Mouse (Mus musculus) limb, embryonic 10.5 days (tissue): ENCODE results near the gene Pax5. TPM values are rescaled to one million over a fixed set of nuclear protein-coding genes. Genes with fewer than 3 reads are reported as not detected.

Experiments
- DNase-seq: peaks from one replicate; pipeline ENCODE4 v3.0.0-alpha.2; 2017; ENCODE audit warnings: low spot score
- H3K27ac ChIP-seq: fragments of 300-500 bp; sonication (generic); 2 replicates; pipeline ENCODE4 v1.5.1; 2016; ENCODE audit warnings: mild to moderate bottlenecking
- H3K27me3 ChIP-seq: fragments of 300-500 bp; sonication (generic); 2 replicates; pipeline ENCODE4 v1.6.1; 2016; ENCODE audit warnings: low read depth, mild to moderate bottlenecking; ENCODE audit not compliant: poor library complexity, severe bottlenecking
- H3K36me3 ChIP-seq: fragments of 300-500 bp; sonication (generic); 2 replicates; pipeline ENCODE4 v1.6.1; 2016; ENCODE audit warnings: mild to moderate bottlenecking, moderate library complexity
- H3K4me1 ChIP-seq: fragments of 300-500 bp; sonication (generic); 2 replicates; pipeline ENCODE4 v1.6.1; 2016
- H3K4me3 ChIP-seq: fragments of 300-500 bp; sonication (generic); 2 replicates; pipeline ENCODE4 v1.5.1; 2016; ENCODE audit warnings: mild to moderate bottlenecking, moderate library complexity
- H3K9me3 ChIP-seq: fragments of 300-500 bp; sonication (generic); replicated peaks from 2 replicates; pipeline ENCODE4 v1.6.1; 2016; ENCODE audit warnings: mild to moderate bottlenecking
- WGBS: fragments of 180-500 bp; shearing (Covaris S2); methylation state at CpG from one replicate; pipeline ENCODE4 v1.1.7; 2016; 5-methylcytosine and 5-hydroxymethylcytosine counted together
- polyA plus RNA-seq: library from polyadenylated mRNA; unstranded; fragments of >200 nt; fragmentation: Nextera tagmentation; extraction: Ambion mirVana; gene quantifications from 2 replicates; pipeline ENCODE4 v1.2.1, GENCODE M21; 2016

Pax5 gene
- polyA plus RNA-seq, 1 experiment from 2014 or later: 0.35 TPM

DNA sequence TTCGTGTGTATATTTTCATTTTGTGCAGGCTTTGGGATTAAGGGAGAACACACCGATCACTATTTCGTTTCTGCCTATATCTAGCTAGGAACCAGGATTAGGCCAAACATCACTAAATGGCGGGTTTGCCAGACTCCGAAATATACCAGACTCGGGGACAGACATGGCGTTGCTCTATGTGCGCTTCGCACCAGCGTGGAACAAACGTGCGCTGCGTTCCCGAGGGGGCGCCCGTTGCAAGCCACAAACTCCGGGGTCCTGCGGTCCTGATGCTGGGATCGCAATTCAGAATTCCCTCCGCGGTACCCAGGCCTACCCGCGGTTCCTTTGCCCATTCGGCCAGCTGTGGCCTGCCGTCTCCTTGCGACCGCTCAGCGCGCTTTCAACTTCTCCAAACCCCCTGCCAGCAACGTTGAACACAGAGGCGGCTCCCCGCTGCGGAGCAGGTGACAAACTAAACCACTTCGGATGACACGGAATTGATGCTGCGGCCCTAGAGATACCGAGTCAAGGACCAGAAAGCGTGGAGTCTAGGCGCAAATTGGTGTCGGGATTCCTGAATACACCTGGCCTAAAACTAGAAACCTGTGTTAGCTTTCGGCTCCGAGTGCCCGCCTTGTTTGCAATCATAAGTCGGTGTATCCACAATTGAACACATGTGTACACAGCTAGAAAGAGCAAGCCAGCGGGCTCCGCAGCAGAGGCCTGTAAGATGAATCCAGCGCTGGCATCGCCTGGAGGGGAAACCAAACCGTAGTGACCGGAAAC is 2.7 kb upstream of the Pax5 start:
- peak overlapping the region; percentile 35 for H3K4me3 ChIP-seq
- DNase-seq: peak; percentile 70
- H3K4me1 ChIP-seq: peaks cover 33% of the 10 kb centered on the region
- WGBS: under 1% methylated on average over 50 of the region's 50 CpGs
- H3K27ac ChIP-seq: no peak overlapping the region
- peaks cover 99% of the 10 kb centered on the region for H3K27me3 ChIP-seq
- H3K36me3 ChIP-seq: no peaks in the 10 kb centered on the region
- no peaks in the 10 kb centered on the region for H3K9me3 ChIP-seq

DNA sequence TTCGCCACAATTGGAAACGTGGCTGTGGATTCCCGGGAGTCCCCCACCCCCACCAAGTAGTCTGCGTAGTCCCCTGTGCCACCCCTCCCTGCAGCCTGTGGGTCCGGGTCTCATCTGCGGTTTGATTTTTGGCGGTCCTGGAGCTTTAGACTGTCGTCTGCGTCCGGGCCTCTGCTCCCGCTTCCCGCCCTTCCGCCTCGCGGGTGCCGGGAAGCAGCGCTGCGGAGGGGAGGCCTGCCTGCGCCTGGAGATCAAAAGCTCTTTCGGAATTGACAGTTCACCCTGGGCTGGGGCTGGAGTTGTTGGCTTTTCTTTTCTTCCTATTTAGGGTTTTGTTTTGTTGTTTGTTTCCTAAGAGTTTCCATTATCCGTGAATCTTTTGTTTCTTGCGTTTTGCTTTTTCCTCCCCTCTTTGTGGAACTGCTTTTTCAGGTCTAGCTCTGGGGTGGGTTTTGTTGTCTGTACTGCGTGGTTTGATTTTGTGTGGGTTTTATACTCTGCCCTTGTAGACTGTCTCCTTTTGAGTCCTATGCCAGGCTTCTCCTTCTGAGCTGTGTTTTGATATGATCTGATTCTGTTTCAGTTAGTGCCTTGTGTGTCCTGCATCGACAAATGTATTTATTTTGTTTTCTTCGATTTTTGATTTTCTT is 1.9 kb upstream of the Pax5 start:
- Histone ChIP-seq H3K36me3 (no peaks in the 10 kb centered on the region), H3K27ac (no peak overlapping the region; the same call in 1 of the 2 replicates), H3K9me3 (no peaks in the 10 kb centered on the region), H3K4me3 (peak overlapping the region; percentile 43), H3K4me1 (peaks cover 33% of the 10 kb centered on the region), H3K27me3 (peaks cover 99% of the 10 kb centered on the region)
- 1% methylated on average over 25 of the region's 25 CpGs for WGBS
- peak; percentile 74 for DNase-seq

DNA sequence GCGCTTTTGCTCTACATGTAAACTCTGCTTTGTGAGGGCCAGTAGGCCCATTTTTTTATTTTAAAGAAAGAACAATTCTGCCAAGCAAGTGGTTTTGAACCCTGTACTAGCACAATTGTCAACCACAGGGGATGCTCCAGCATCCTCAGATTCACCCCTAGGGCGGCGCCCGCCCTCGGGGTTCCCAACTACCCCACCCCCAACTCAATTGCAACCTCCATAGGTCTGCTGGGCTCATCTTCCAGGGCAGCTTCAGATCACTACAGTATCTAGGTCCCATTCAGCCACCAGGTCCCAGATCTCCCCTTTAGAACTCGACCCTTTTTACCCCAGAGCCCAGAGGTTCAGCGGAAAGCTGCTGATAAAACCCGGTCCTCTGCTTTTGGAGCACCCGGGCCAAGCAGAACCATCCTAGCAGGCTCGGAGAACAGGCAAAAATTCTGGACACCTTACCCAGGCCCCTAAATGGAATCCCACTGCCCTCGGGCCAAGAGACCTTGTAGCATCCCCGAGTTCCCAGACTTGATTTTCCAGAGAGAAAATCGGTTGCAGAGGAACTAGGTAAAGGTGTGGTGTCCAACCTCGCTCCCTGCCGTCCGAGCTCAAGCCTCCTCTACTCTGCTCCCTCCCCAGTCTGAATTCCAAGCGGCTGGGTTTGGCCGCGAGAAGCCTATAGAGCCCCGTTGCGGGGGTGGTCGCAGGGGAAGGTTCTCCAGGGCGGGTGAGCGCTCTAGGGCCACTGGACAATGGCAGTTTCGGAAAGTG is 1.0 kb upstream of the Pax5 start:
- Histone ChIP-seq H3K4me1 (peaks cover 33% of the 10 kb centered on the region), H3K4me3 (peak overlapping the region; percentile 43), H3K36me3 (no peaks in the 10 kb centered on the region), H3K27ac (no peak overlapping the region), H3K27me3 (peaks cover 99% of the 10 kb centered on the region), H3K9me3 (no peaks in the 10 kb centered on the region)
- WGBS: 1% methylated on average over 25 of the region's 25 CpGs
- DNase-seq: peak; percentile 61

DNA sequence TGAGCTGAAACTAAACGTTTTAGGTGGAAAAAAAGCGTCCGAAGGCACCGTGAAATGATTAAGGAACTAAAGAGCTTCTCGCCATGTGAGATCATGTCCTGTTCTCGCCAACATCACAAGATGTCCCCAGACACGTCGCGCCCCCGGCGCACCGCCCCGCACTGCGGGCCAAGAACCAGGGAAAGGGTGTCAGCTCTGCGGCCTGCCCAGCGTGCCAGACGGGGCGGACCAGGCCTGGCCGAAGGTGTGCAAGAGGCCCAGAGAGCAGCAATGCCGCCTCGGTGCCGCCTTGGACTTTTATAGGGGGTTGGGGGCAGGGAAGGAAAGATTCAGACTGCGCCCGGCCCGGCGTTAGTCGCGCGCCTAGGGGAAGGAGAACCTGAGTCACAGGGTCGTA is 412 bp upstream of the Pax5 start:
- Histone ChIP-seq H3K27ac (no peak overlapping the region), H3K9me3 (no peaks in the 10 kb centered on the region), H3K4me3 (0 out of 2 replicates have a peak overlapping the region, but pooled peaks have one; percentile 23), H3K36me3 (no peaks in the 10 kb centered on the region), H3K27me3 (peaks cover 100% of the 10 kb centered on the region), H3K4me1 (peaks cover 33% of the 10 kb centered on the region)
- peak; percentile 57 for DNase-seq
- 0% methylated on average over 30 of the region's 30 CpGs for WGBS

DNA sequence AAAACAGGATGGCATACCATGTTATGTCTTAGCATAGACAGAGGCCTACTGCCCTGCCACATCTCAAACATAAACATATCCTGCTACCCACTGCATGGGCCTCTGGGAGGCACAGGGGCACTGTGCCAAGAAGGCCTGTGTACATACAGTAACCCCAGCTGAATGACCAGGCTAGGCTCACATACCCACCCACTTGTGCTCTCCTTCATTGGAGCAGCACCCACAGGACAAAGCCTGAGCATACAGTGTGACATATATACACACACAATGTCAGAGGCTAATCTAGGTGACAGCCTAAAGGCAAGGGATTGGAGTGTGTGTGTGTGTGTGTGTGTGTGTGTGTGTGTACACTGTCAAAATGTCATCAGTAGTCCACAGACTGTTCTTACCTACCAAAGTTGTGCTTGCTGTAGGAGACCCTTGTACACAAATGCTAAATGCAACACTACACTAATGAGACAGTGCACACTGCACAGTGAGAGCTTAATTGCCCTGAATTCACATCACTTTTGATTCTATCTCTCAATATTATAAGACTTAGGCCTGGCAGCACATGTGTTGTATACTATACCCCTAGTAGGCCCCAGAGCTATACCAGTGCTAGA is 1.1 kb downstream of the Pax5 start:
- no peak overlapping the region for H3K4me3 ChIP-seq
- peaks cover 34% of the 10 kb centered on the region for H3K4me1 ChIP-seq
- no peak overlapping the region for H3K27ac ChIP-seq

DNA sequence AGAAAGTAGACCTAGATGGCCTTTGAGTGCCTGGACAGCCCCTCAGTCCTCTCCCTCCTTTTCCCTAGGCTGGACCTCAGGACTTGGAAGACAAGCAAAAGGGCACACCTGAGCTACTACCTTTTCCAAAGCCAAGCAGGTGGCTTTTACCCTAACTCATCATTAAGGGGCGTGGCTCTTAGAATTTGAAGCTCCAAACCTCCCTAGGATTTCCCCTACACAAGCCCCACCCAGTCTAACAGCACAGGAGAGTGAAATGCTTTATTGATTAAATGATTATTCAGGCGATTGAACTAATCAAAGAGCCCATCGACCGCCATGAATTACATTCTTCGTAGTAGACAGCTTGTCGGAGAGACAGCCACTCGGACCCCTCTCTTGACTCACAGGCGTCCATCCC is 2.0 kb downstream of the Pax5 start:
- H3K4me1 ChIP-seq: peaks cover 34% of the 10 kb centered on the region
- no peak overlapping the region for H3K4me3 ChIP-seq
- no peak overlapping the region for H3K27ac ChIP-seq
- no peaks in the 10 kb centered on the region for H3K36me3 ChIP-seq
- DNase-seq: no peak
- WGBS: 42% methylated on average over 8 of the region's 8 CpGs
- H3K27me3 ChIP-seq: peaks cover 100% of the 10 kb centered on the region
- H3K9me3 ChIP-seq: no peaks in the 10 kb centered on the region

More for the DNA sequence above, 1.1 kb downstream of the Pax5 start:
- Histone ChIP-seq H3K27me3 (peaks cover 100% of the 10 kb centered on the region), H3K36me3 (no peaks in the 10 kb centered on the region), H3K9me3 (no peaks in the 10 kb centered on the region)
- DNase-seq: no peak

DNA sequence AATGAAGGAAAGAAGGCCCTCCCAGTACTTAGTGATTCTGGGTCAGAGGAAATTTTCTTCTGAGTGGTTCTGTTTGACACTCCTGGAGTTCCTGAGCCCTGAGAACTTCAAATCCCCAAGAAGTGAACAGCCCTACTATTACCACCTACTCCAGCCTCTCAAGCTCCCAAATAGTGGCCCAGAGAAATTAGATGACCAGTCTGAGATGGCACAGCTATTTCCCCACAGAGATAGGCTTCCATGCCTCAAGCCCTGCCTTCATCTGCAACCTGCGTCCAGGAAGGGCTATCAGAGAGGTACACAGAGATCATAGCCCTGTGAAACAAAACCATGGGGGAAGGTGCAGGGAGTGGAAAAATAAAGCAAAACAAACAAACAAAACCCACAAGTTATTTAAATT is 3.4 kb downstream of the Pax5 start:
- H3K4me3 ChIP-seq: no peak overlapping the region
- no peaks in the 10 kb centered on the region for H3K36me3 ChIP-seq
- peaks cover 29% of the 10 kb centered on the region for H3K4me1 ChIP-seq
- WGBS: 27% methylated on average over 1 of the region's 1 CpGs
- no peak for DNase-seq
- H3K9me3 ChIP-seq: no peaks in the 10 kb centered on the region
- no peak overlapping the region for H3K27ac ChIP-seq
- peaks cover 100% of the 10 kb centered on the region for H3K27me3 ChIP-seq

DNA sequence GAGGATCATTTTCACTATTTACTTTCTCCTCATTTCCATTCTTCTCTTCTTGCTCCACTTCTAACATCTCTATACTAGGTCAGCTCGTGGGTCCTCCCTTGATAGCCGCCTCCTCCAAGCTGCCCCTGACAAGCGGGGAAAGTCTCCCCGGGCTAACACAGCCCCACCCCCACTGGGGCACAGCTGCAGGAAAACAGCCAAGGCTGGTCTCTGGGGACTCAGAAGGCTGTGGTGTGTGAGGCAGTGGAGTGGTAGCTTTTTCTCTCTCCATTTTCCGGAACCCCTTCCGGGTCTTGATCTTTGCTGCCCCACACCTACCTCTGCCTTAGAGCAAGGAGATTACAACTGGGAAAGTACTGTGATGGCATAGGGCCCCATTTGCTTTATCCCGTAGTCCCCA is 4.3 kb downstream of the Pax5 start:
- Histone ChIP-seq H3K27ac (no peak overlapping the region), H3K4me3 (no peak overlapping the region), H3K36me3 (no peaks in the 10 kb centered on the region), H3K9me3 (no peaks in the 10 kb centered on the region), H3K4me1 (peaks cover 23% of the 10 kb centered on the region), H3K27me3 (peaks cover 100% of the 10 kb centered on the region)
- 6% methylated on average over 7 of the region's 7 CpGs for WGBS
- DNase-seq: no peak

DNA sequence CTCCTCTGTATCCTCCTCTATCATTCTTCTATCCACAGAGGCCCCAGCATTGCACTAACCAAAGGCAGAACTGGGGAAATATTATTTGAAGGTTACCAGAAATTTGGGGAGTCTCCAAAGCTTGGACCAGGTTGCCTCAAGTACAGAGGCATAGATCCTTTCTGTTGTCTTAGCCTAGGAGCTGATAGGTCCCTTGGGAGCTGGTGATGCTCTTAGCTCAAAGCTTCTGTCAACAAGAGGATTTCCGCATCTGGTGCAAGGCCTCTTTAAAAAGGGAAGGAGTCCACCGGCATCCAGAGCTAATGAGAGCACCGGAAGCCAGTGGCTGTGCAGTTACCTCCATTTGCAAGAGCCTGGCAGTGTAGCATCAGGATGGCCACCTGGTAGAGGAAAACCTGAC is 5.1 kb downstream of the Pax5 start:
- no peaks in the 10 kb centered on the region for H3K36me3 ChIP-seq
- DNase-seq: no peak
- no peak overlapping the region for H3K27ac ChIP-seq
- WGBS: 5% methylated on average over 3 of the region's 3 CpGs
- no peaks in the 10 kb centered on the region for H3K9me3 ChIP-seq
- no peak overlapping the region for H3K4me3 ChIP-seq
- peaks cover 19% of the 10 kb centered on the region for H3K4me1 ChIP-seq
- H3K27me3 ChIP-seq: peaks cover 100% of the 10 kb centered on the region

DNA sequence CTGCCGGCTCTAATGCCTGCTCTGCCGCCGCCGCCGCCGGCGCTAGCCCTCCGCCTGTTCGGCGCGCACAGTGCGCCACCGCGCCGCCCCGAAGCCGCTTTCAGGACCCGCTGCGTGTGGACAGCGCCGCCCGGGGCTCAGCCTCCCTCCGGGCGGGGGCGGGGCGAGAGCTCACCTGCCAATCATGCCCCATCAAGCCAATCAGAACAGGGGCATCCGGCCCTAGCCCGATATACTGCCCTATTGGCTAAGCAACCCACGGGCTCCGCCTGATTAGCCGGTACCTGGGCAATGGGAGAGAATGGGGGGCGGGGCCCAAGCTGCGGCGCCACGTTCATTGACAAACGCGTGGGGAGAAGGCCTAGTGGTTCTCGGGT is 5.9 kb downstream of the Pax5 start:
- no peak overlapping the region for H3K27ac ChIP-seq
- H3K27me3 ChIP-seq: peaks cover 100% of the 10 kb centered on the region
- peaks cover 19% of the 10 kb centered on the region for H3K4me1 ChIP-seq
- no peaks in the 10 kb centered on the region for H3K9me3 ChIP-seq
- DNase-seq: peak; percentile 99
- no peaks in the 10 kb centered on the region for H3K36me3 ChIP-seq
- WGBS: under 1% methylated on average over 38 of the region's 38 CpGs
- peak overlapping the region; percentile 50 for H3K4me3 ChIP-seq

DNA sequence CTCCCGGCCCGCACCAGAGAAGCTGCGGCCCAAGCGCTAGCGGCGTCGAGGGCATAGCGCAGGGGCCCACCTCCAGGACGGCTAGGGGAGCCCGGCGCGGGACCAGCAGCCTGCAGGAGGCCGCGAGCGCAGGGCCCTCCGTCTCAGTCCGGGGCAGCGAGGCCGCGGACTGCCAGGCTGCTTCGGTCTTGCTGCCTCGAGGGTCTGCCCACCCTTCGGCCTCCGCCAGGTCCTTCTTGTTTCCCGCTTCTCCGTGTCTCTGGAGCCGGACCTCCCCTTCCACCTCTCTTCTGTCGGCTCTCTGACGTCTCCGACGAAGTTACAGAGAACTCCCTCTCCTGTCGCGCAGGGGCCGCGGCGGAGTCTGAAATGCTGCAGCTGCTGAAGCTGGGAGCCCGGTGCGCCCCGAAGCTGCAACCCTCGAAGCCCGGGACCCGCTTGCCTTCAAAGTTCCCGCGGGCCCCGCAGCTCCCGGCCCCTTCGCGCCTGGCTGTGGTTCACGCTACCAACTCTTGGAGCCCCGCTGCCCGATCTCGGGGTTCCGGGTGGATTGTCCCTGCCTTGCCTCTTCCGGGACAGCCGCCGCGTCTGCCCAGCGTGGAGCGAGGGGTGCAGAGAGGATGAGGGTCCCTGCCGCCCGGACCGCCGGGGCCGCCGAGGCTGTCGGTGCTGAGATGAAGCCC is 6.5 kb downstream of the Pax5 start:
- peak overlapping the region; percentile 50 for H3K4me3 ChIP-seq
- H3K27ac ChIP-seq: no peak overlapping the region
- H3K36me3 ChIP-seq: no peaks in the 10 kb centered on the region
- no peaks in the 10 kb centered on the region for H3K9me3 ChIP-seq
- H3K4me1 ChIP-seq: peaks cover 19% of the 10 kb centered on the region
- peak; percentile 52 for DNase-seq
- under 1% methylated on average over 66 of the region's 66 CpGs for WGBS
- H3K27me3 ChIP-seq: peaks cover 100% of the 10 kb centered on the region

DNA sequence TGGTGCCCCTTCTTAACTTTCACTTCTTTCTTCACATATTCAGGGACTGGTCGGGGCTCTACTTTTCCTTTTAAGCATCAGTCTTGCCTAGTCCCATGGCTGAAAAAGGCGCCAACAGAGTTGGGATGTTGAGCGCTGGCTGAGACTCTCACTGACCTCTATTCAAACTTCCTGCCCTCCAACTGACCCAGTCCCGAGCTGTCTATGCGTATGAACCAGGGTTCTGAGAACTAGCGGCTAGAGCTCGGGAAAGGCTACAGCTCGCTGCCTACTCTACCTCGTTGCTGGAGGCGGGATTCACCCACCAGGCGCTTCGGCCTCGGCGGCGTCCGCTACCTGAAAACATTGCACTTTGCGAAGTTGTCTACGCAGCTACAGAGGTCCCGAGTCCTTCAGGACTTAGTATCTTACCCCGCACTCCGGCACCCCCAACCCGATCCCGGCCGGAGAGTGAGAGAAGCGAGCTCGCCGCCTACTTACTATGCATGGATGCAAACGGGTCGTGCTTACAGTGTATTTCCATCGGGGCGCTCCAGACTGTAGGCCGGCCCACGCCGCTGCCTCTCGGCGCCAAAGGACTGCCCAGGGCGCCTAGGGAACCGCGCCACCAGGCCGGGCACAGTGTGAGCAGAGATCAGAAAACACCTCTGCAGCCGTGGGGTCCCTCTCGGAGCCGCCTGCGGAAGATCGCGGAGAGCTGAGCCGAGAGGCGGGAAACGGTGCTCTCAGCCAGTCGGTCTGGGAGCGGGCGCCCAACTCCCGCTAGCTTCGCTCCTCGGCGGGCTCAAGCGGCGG is 7.2 kb downstream of the Pax5 start:
- H3K4me1 ChIP-seq: peaks cover 19% of the 10 kb centered on the region
- peaks cover 100% of the 10 kb centered on the region for H3K27me3 ChIP-seq
- WGBS: under 1% methylated on average over 58 of the region's 58 CpGs
- H3K9me3 ChIP-seq: no peaks in the 10 kb centered on the region
- H3K4me3 ChIP-seq: peak overlapping the region; percentile 50
- H3K27ac ChIP-seq: no peak overlapping the region
- peak; percentile 60 for DNase-seq
- no peaks in the 10 kb centered on the region for H3K36me3 ChIP-seq
